Mouse (Mus musculus) thymus, adult 2 months (tissue): Measurements from ENCODE around the gene Cpsf3. TPM values are rescaled to one million over a fixed set of nuclear protein-coding genes. Genes with fewer than 3 reads are reported as not detected.

Source experiments
- DNase-seq: peaks from one replicate; pipeline ENCODE4 v3.0.0; 2021
- H3K27ac ChIP-seq: fragments of 200-500 bp; 2 replicates; pipeline ENCODE4 v1.5.1; 2012; ENCODE audit warnings: low read length, control low read depth; ENCODE audit not compliant: control insufficient read depth, insufficient read depth
- H3K27me3 ChIP-seq: fragments of 200-500 bp; 2 replicates; pipeline ENCODE4 v1.6.1; 2012; ENCODE audit warnings: mild to moderate bottlenecking, low read length, moderate library complexity, mixed read lengths; ENCODE audit not compliant: control insufficient read depth, insufficient read depth
- H3K36me3 ChIP-seq: fragments of 200-500 bp; 2 replicates; pipeline ENCODE4 v1.6.1; 2012; ENCODE audit warnings: mild to moderate bottlenecking, low read length, moderate library complexity; ENCODE audit not compliant: control insufficient read depth, insufficient read depth
- H3K4me1 ChIP-seq: fragments of 200-500 bp; replicated peaks from 2 replicates; pipeline ENCODE4 v1.6.1; 2012; ENCODE audit warnings: low read length; ENCODE audit not compliant: control insufficient read depth, insufficient read depth
- H3K4me3 ChIP-seq: fragments of 200-500 bp; 2 replicates; pipeline ENCODE4 v1.5.1; 2012; ENCODE audit warnings: mild to moderate bottlenecking, low read length, control low read depth, moderate library complexity; ENCODE audit not compliant: control insufficient read depth, insufficient read depth
- CTCF ChIP-seq: fragments of 200-500 bp; IDR thresholded peaks from 2 replicates; pipeline ENCODE4 v1.5.1; 2012; ENCODE audit warnings: mild to moderate bottlenecking, control low read depth, low read length, moderate library complexity, borderline replicate concordance; ENCODE audit not compliant: control insufficient read depth, poor library complexity, insufficient read depth; ENCODE audit errors: extremely low read depth
- POLR2A ChIP-seq: fragments of 200-500 bp; IDR thresholded peaks from 2 replicates; pipeline ENCODE4 v1.6.1; 2012; ENCODE audit warnings: mild to moderate bottlenecking, low read length, control low read depth, moderate library complexity; ENCODE audit not compliant: control insufficient read depth, poor library complexity, insufficient read depth; ENCODE audit errors: extremely low read depth
- WGBS: fragments of 180-500 bp; shearing (Covaris S2); methylation state at CpG from one replicate; pipeline ENCODE4 v1.1.7; 2018; 5-methylcytosine and 5-hydroxymethylcytosine counted together
- polyA plus RNA-seq: library from polyadenylated mRNA; depleted of rRNA; stranded (reverse); fragments of >200 nt; gene quantifications from 2 replicates; pipeline ENCODE4 v1.2.3, GENCODE M21; 2012

The Cpsf3 gene
- polyA plus RNA-seq, 1 experiment = 28.6 TPM

- TF ChIP-seq POLR2A = no peak
- TF ChIP-seq CTCF = no peak
- no peak overlapping the region for H3K27ac ChIP-seq
- H3K4me1 ChIP-seq = no peaks in the 10 kb centered on the region
- no peaks in the 10 kb centered on the region for H3K27me3 ChIP-seq
- H3K4me3 ChIP-seq = no peak overlapping the region
- DNase-seq = no peak
- H3K36me3 ChIP-seq = peaks cover 3% of the 10 kb centered on the region; the same call in 1 of the 2 replicates
- 97% methylated on average over 5 of the region's 5 CpGs for WGBS
Observed at GRCm38 (mm10) chr12:21263256-21263655, 21.9 kb upstream of the Cpsf3 start.

- Histone ChIP-seq H3K27ac (no peak overlapping the region), H3K27me3 (no peaks in the 10 kb centered on the region), H3K4me3 (no peak overlapping the region), H3K36me3 (peaks cover 4% of the 10 kb centered on the region; the same call in 1 of the 2 replicates), H3K4me1 (no peaks in the 10 kb centered on the region)
- WGBS = 77% methylated on average over 5 of the region's 5 CpGs
- DNase-seq = no peak
- TF ChIP-seq CTCF = no peak
- TF ChIP-seq POLR2A = no peak
Observed at GRCm38 (mm10) chr12:21264241-21264640, 20.9 kb upstream of the Cpsf3 start.

- TF ChIP-seq POLR2A (no peak), CTCF (no peak)
- Histone ChIP-seq H3K4me1 (no peaks in the 10 kb centered on the region), H3K27ac (no peak overlapping the region), H3K27me3 (no peaks in the 10 kb centered on the region), H3K4me3 (no peak overlapping the region), H3K36me3 (peaks cover 4% of the 10 kb centered on the region)
- 97% methylated on average over 3 of the region's 3 CpGs for WGBS
- no peak for DNase-seq
Observed at GRCm38 (mm10) chr12:21264970-21265369, 20.2 kb upstream of the Cpsf3 start.

- Histone ChIP-seq H3K4me3 (no peak overlapping the region), H3K27ac (no peak overlapping the region), H3K36me3 (peaks cover 9% of the 10 kb centered on the region), H3K27me3 (no peaks in the 10 kb centered on the region), H3K4me1 (no peaks in the 10 kb centered on the region)
- WGBS = 96% methylated on average over 4 of the region's 4 CpGs
- DNase-seq = no peak
- TF ChIP-seq POLR2A (no peak), CTCF (no peak)
Observed at GRCm38 (mm10) chr12:21265501-21265900, 19.7 kb upstream of the Cpsf3 start.

- Histone ChIP-seq H3K36me3 (peaks cover 16% of the 10 kb centered on the region), H3K4me3 (no peak overlapping the region), H3K27ac (no peak overlapping the region), H3K4me1 (no peaks in the 10 kb centered on the region), H3K27me3 (no peaks in the 10 kb centered on the region)
- peak; percentile 42 for DNase-seq
- WGBS = 84% methylated on average over 14 of the region's 14 CpGs
- peak; percentile 57; the same call in 1 of the 2 replicates for TF ChIP-seq CTCF
- TF ChIP-seq POLR2A = no peak
Observed at GRCm38 (mm10) chr12:21265946-21266783, 19.0 kb upstream of the Cpsf3 start.

GRCm38 (mm10) chr12:21266784-21267098, 18.4 kb upstream of the Cpsf3 start:
- Histone ChIP-seq H3K4me3 (no peak overlapping the region), H3K4me1 (no peaks in the 10 kb centered on the region), H3K27me3 (no peaks in the 10 kb centered on the region), H3K27ac (no peak overlapping the region), H3K36me3 (peaks cover 22% of the 10 kb centered on the region)
- TF ChIP-seq POLR2A = no peak
- no peak for TF ChIP-seq CTCF
- 84% methylated on average over 2 of the region's 2 CpGs for WGBS
- no peak for DNase-seq

GRCm38 (mm10) chr12:21268083-21268616, 17.0 kb upstream of the Cpsf3 start:
- no peak overlapping the region for H3K27ac ChIP-seq
- no peaks in the 10 kb centered on the region for H3K4me1 ChIP-seq
- no peak for DNase-seq
- no peak for TF ChIP-seq POLR2A
- no peak for TF ChIP-seq CTCF
- H3K27me3 ChIP-seq = no peaks in the 10 kb centered on the region
- H3K4me3 ChIP-seq = no peak overlapping the region
- WGBS = 96% methylated on average over 8 of the region's 8 CpGs
- peaks cover 29% of the 10 kb centered on the region for H3K36me3 ChIP-seq
